Comparison of ENCODE assay signal across 21 mouse cellular contexts in the genomic region with DNA sequence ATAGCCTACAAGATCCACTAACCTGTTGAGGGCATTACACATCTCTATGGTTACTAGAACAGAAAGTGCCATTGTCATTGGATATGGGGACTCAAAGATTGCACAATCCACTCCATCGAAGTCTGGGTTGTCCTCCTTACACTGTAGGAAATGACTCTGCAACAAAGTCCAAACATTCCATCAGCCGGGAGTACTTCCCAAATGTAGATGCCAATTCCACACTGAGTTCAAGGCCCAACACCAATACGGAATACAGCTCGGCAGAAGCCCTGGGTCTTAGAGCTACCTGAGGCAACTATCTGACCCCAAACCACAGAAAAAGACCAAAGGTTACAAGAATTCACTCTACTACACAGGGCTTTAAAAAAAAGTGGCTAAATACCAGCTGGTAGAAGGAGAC.
"Had no signal": no experiment of that assay in that cellular context is flagged by ENCODE, and none has a peak within 500 bp of the region (broad histone marks: within the 10 kb centered on the region; RNA-seq: fewer than 3 reads in every experiment).

No protein-coding gene starts in this region.

- H3K9ac ChIP-seq: limb, embryonic 13.5 days; liver, embryonic 15.5 days; lung, embryonic 14.5 days; midbrain, embryonic 12.5 days; midbrain, embryonic 15.5 days; neural tube, embryonic 12.5 days; neural tube, embryonic 15.5 days; stomach, embryonic 15.5 days had no signal

- H3K4me3 ChIP-seq: layer of hippocampus, adult 2 months; limb, embryonic 10.5 days; limb, embryonic 13.5 days; liver, embryonic 15.5 days; midbrain, embryonic 12.5 days; midbrain, embryonic 15.5 days; neural tube, embryonic 12.5 days; neural tube, embryonic 15.5 days; stomach, embryonic 15.5 days had no signal

- H3K4me2 ChIP-seq: limb, embryonic 13.5 days; liver, embryonic 11.5 days; liver, embryonic 15.5 days; lung, embryonic 14.5 days; midbrain, embryonic 12.5 days; midbrain, embryonic 15.5 days; neural tube, embryonic 12.5 days; neural tube, embryonic 15.5 days; stomach, embryonic 15.5 days had no signal

- H3K9me3 ChIP-seq: limb, embryonic 10.5 days; limb, embryonic 13.5 days; liver, embryonic 15.5 days; midbrain, embryonic 12.5 days; midbrain, embryonic 15.5 days; neural tube, embryonic 12.5 days; neural tube, embryonic 15.5 days; stomach, embryonic 15.5 days had no signal

- ATAC-seq: midbrain, embryonic 15.5 days had no signal

- H3K27ac ChIP-seq: kidney, postnatal 0 days; layer of hippocampus, adult 2 months; limb, embryonic 10.5 days; limb, embryonic 13.5 days; liver, embryonic 15.5 days; macrophage; midbrain, embryonic 12.5 days; midbrain, embryonic 15.5 days; neural tube, embryonic 12.5 days; neural tube, embryonic 15.5 days; stomach, embryonic 15.5 days had no signal

- H3K27me3 ChIP-seq: limb, embryonic 13.5 days; liver, embryonic 15.5 days; midbrain, embryonic 12.5 days; midbrain, embryonic 15.5 days; neural tube, embryonic 12.5 days; neural tube, embryonic 15.5 days; stomach, embryonic 15.5 days had no signal

- H3K4me1 ChIP-seq: limb, embryonic 10.5 days; limb, embryonic 13.5 days; liver, embryonic 15.5 days; midbrain, embryonic 12.5 days; midbrain, embryonic 15.5 days; neural tube, embryonic 12.5 days; neural tube, embryonic 15.5 days; stomach, embryonic 15.5 days had no signal

- DNase-seq: kidney, adult 2 months; kidney, postnatal 25 days; layer of hippocampus, adult 9-11 months; lung, embryonic 14.5 days; lung, postnatal 10 days; right cerebral cortex, adult 18-20 months; right cerebral cortex, postnatal 25 days; spleen, adult 18-20 months; thymus, postnatal 36 days had no signal
